Mouse (Mus musculus) adrenal gland, adult 18-20 months (tissue): Measurements from ENCODE around the gene Dlx5. TPM values are rescaled to one million over a fixed set of nuclear protein-coding genes. Genes with fewer than 3 reads are reported as not detected.

Source experiments
- DNase-seq, 2 experiments: peaks; one replicate each; pipeline ENCODE4 v3.0.0; 2021 to 2022; ENCODE audit warnings: low spot score in 2 of 2
- long read RNA-seq, 2 experiments: library from polyadenylated mRNA; stranded (forward); transcript quantifications; one replicate each; pipeline ENCODE4 v2.0.0; 2021
- total RNA-seq, 2 experiments: library from RNA; stranded (reverse); gene quantifications; 1 replicate in 1 of 2; 2 replicates in 1 of 2; pipeline ENCODE4 v1.2.3; 2021

The Dlx5 gene
- total RNA-seq = under 1 TPM in 1 of 2 experiments, not detected in 1; 0.40 TPM
- long read RNA-seq, experiment 1 = 0 reads
- long read RNA-seq, experiment 2 = 0 reads

- no peak for DNase-seq
These were observed at the start of gene Dlx5 for GRCm38 (mm10) chr6:6881638-6882190. TSS of gene Dlx5 (minus strand) at chr6:6882085.

- no peak for DNase-seq
These were observed 49.6 kb upstream of the Dlx5 start for GRCm38 (mm10) chr6:6931507-6931906.

- DNase-seq = peak in 1 of 2 experiments; percentile 9
These were observed 48.9 kb upstream of the Dlx5 start for GRCm38 (mm10) chr6:6930831-6931230.

DNA sequence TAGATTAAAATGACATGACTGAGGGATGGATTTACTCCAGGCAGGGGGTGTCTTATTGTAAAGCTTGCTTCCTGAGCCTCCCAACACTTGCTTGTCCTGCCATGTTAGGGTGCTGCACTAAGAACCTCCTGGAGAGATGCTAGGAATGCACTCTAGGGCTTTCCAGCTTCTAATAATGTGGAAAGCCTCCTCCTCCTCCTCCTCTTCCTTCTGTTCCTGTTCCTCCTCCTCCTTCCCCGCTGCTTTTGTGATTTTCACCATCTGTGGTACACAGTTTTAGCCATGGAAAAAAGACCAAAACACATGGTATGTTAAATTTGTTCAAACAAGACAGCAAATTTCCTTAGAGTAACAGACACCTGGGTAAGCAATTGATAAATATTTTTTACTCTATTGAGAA is 43.4 kb upstream of the Dlx5 start:
- DNase-seq = no peak

- no peak for DNase-seq
These were observed 35.4 kb upstream of the Dlx5 start for GRCm38 (mm10) chr6:6917334-6917733.

- no peak for DNase-seq
These were observed 33.6 kb upstream of the Dlx5 start for GRCm38 (mm10) chr6:6915526-6915915.

GRCm38 (mm10) chr6:6914849-6915525 is 33.1 kb upstream of the Dlx5 start:
- DNase-seq = peak in 1 of 2 experiments; percentile 23

- no peak for DNase-seq
These were observed 32.4 kb upstream of the Dlx5 start for GRCm38 (mm10) chr6:6914304-6914703.

GRCm38 (mm10) chr6:6909586-6909985 is 27.7 kb upstream of the Dlx5 start:
- DNase-seq = peak; percentile 7 to 38

- no peak for DNase-seq
These were observed 8.2 kb upstream of the Dlx5 start for GRCm38 (mm10) chr6:6890047-6890446.

- no peak for DNase-seq
These were observed 4.3 kb upstream of the Dlx5 start for GRCm38 (mm10) chr6:6886225-6886624.

GRCm38 (mm10) chr6:6884897-6885296 is 3.0 kb upstream of the Dlx5 start:
- DNase-seq = peak; percentile 38 to 58

DNA sequence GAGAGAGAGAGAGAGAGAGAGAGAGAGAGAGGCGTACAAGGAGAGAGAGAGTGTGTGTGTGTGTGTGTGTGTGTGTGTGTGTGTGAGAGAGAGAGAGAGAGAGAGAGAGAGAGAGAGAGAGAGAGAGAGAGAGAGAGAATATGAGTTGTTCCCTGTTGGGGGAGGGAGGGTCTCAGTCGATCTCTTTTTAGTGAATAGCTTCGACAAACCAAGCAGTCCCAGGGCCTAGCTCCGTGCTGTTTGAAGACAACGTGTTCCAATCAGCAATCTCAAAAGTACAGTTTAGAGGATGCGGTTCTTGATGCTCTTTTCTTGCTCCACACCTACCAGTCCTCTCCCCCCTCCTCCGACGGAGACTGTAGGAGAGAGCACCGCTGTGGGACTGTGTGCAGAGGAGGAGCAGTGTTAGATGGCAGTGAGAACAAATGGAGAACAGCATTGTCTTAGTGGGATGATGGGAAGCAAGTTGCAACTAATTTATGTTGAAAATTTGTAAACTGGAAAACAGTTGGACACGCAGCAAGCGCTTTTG is 447 bp upstream of the Dlx5 start:
- no peak for DNase-seq

DNA sequence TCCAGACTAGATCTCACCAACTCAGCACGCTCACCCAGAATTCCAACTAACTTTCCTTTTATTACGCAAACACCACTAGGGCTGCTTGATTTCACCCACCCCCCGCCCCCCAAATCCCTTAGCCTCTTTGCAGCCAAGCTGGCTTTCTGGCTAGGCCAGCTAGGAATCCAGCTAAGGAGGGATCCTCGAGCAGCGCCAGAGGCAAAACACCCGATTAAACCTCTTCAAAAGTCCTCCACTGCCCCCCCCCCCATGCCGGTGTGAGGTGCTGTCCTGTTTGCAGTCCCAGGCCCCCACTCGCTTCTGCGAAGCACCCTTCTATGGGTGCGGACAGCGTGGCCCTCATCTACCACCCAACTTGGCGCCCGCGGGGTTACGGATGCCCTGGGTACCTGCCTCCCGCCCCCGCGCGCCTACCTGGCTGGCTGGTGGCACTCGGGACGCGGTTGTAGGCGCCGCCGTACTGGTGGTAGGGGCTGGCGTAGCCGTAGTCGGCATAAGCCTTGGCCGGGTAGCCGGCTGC is 709 bp downstream of the Dlx5 start:
- DNase-seq = no peak

DNA sequence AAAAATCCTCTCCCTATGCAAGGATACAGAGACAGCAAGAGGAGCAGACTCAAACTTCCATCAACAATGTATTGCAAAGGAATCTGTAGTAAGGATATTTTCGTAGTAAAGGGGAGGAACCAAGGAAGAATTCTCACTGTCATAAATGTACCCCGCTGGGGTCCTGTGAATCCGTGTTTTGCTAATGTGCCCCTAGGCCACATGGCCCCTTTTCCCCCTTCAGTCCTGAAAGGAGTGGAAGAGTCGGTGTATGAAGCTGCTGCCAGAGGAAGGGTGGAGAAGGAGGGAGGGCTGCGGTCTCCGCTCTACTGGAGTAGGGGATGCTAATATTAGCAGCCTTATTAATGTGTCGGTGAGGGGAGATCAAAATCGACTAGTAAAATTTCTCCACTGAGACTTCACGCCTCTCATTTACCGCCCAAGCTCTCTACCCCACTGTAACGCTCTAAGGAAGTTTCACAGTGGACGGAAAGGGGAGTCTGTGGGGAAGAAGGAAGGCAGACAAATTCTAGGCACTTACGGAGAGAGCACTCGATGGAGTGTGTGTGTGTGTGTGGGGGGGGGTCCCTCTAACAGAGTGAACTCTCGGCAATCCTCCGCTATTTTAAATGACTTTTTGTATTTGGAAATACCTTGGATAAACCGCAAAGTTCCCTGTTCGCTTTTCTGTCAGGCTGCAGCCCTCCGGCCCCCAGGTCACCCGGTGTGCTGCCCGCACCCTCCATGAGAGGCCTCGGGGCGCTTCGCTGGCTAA is 1.3 kb downstream of the Dlx5 start:
- no peak for DNase-seq

DNA sequence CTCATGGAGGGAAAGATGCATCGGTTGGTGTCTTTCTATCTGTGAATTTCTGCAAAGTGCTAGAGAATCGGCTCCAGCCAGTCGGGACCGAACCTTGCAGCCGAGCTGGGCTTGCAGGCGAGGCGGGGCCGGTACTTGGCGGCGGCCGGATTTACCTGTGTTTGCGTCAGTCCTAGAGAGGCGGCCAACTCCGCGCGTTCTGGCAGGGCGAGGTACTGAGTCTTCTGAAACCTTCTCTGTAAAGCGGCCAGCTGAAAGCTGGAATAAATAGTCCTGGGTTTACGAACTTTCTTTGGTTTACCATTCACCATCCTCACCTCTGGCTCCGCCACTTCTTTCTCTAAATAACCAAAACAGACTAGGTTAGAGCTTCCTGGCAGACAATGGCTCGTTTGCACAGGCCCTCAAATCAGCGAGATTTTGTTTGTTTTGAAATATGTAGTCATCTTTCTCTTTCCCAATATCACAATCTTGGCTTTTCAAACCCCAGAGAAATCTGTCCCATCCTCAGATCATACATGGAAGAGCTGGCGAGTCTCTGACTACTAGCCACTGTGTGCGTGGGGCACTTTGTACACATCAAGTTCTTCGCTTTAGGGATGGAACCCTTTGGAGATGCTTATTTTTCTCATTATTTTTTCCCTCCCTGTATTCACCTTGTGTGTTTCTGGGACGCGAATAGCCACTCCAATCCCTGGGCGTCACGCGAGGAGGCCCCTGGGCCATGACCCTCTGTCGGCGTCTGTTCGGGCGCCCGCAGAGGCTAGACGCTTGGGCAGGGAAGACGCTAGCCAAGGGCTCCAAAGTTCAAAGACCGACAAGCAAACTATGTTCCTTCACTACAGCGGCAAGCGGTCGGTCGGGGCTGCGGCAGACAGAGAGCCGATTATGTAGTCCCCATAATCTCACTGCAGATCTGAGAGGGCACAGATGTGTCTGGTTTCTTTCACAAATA is 2.2 kb downstream of the Dlx5 start:
- no peak for DNase-seq

- no peak for DNase-seq
These were observed 3.0 kb downstream of the Dlx5 start for GRCm38 (mm10) chr6:6878841-6879291.

- no peak for DNase-seq
These were observed 3.7 kb downstream of the Dlx5 start for GRCm38 (mm10) chr6:6877981-6878840.

DNA sequence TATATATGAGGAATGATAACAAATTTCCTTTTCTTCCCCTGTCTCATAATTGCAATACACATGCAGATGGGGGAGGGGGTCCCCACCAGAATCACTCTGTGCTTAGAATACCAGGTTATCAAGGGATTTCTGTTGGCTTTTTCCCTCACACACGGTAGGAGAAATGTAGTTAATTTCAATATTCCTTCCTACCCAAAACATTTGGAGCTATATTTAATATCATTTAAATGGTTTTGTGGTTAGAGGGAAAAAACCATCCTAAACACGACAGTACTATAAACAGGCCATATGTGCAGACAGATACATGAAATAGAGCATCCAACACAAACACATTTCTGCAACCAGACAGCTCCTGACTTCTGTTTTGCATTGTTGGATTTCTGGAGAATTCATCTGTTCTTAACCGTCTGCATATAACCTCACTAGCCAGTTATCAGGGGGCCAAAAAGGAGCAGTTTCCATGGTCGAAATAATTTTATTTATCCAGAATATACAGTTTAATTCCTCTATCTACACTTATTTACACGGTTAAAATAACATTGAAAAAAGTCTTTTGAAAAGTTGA is 4.5 kb downstream of the Dlx5 start:
- no peak for DNase-seq
